9 mouse cellular contexts compared by ENCODE assay signal in the genomic region with DNA sequence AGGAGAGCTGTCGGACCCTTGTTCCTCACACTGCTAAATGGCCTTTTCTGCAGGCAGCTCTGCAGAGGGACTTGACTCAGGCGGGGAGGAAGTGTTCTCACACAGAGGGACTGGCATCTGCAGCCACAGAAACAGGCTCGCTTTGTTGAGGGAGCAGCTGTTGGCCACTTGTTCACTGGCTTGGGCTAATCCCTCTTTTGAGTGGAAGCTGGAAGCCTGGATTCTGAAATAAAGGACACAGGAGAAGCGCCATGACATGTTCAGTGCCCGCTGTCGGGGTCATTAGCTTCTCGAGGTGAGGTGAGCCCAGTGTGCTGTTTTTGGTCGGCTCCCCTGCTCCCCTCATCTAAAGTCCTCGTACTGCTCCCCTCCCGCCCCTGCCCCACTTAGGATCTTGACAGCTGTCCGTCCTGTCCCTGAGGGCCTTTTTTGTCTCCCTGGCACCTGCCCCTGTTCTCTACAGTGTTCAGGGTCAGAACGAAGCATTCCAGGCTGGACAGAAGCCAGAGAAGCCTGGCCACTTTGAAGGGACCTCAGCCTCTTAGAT. TPM values are rescaled to one million over a fixed set of nuclear protein-coding genes. Genes with fewer than 3 reads are reported as not detected.
DNase-seq lines count a peak whose midpoint lies in the region; ATAC-seq and TF ChIP-seq lines count a peak whose summit lies in the region.
"Had no signal": no experiment of that assay in that cellular context is flagged by ENCODE, and none has a peak within 500 bp of the region (broad histone marks: within the 10 kb centered on the region; RNA-seq: fewer than 3 reads in every experiment).

No protein-coding gene starts in this region.

- H3K9me3 ChIP-seq in intestine, embryonic 14.5 days (ENCODE audit: control insufficient read depth, low read length), result no peaks in the 10 kb centered on the region
- no peaks in the 10 kb centered on the region for H3K9me3 ChIP-seq in intestine, postnatal 0 days (ENCODE audit: control insufficient read depth)
- H3K9me3 ChIP-seq in embryonic facial prominence, embryonic 10.5 days, result no peaks in the 10 kb centered on the region
- no peaks in the 10 kb centered on the region for H3K9me3 ChIP-seq in hindbrain, embryonic 10.5 days
- H3K9me3 ChIP-seq in midbrain, embryonic 10.5 days (replicated peaks), result no peaks in the 10 kb centered on the region
- H3K9me3 ChIP-seq in kidney, embryonic 14.5 days (ENCODE audit: control insufficient read depth, low read length), result no peaks in the 10 kb centered on the region

- H3K27ac ChIP-seq in intestine, embryonic 14.5 days (ENCODE audit: low read depth), result 0 out of 2 replicates have a peak overlapping the region, but pooled peaks have one; percentile 9
- no peak overlapping the region for H3K27ac ChIP-seq in intestine, postnatal 0 days (ENCODE audit: low read depth, low read length)
- peak overlapping the region; percentile 78 for H3K27ac ChIP-seq in embryonic facial prominence, embryonic 10.5 days (replicated peaks)
- H3K27ac ChIP-seq in hindbrain, embryonic 10.5 days, result peak overlapping the region; percentile 73
- H3K27ac ChIP-seq in midbrain, embryonic 10.5 days (replicated peaks), result peak overlapping the region; percentile 90
- H3K27ac ChIP-seq in kidney, embryonic 14.5 days (ENCODE audit: low read depth, low read length), result no peak overlapping the region

- no peak for DNase-seq in intestine, embryonic 14.5 days (ENCODE audit: low spot score)
- peak; percentile 60 for DNase-seq in embryonic facial prominence, embryonic 10.5 days (ENCODE audit: low spot score)
- DNase-seq in hindbrain, embryonic 10.5 days (ENCODE audit: low spot score), result peak; percentile 64
- peak; percentile 83 for DNase-seq in midbrain, embryonic 10.5 days (ENCODE audit: low spot score)
- no peak for DNase-seq in urinary bladder, adult 18-20 months (ENCODE audit: low spot score in 2 of 2)
- DNase-seq in yolk sac, embryonic 10.5 days (ENCODE audit: low spot score), result no peak

- no peaks in the 10 kb centered on the region for H3K36me3 ChIP-seq in intestine, embryonic 14.5 days (ENCODE audit: control insufficient read depth, insufficient read depth, low read length)
- no peaks in the 10 kb centered on the region for H3K36me3 ChIP-seq in intestine, postnatal 0 days (ENCODE audit: control insufficient read depth, insufficient read depth)
- no peaks in the 10 kb centered on the region for H3K36me3 ChIP-seq in embryonic facial prominence, embryonic 10.5 days (replicated peaks)
- H3K36me3 ChIP-seq in hindbrain, embryonic 10.5 days, result no peaks in the 10 kb centered on the region
- H3K36me3 ChIP-seq in midbrain, embryonic 10.5 days, result no peaks in the 10 kb centered on the region
- H3K36me3 ChIP-seq in kidney, embryonic 14.5 days (ENCODE audit: control insufficient read depth, insufficient read depth, low read length), result no peaks in the 10 kb centered on the region

- TF ChIP-seq CTCF in intestine, postnatal 0 days (IDR thresholded peaks at IDR 0.05; ENCODE audit: low read depth), result no peak

- peaks cover 4% of the 10 kb centered on the region; the same call in 1 of the 2 replicates for H3K4me1 ChIP-seq in intestine, embryonic 14.5 days (replicated peaks; ENCODE audit: control insufficient read depth, insufficient read depth, low read length)
- no peaks in the 10 kb centered on the region for H3K4me1 ChIP-seq in intestine, postnatal 0 days (replicated peaks; ENCODE audit: control insufficient read depth, insufficient read depth, low read length)
- peaks cover 58% of the 10 kb centered on the region for H3K4me1 ChIP-seq in embryonic facial prominence, embryonic 10.5 days
- peaks cover 53% of the 10 kb centered on the region for H3K4me1 ChIP-seq in hindbrain, embryonic 10.5 days (replicated peaks)
- H3K4me1 ChIP-seq in midbrain, embryonic 10.5 days, result peaks cover 58% of the 10 kb centered on the region
- peaks cover 22% of the 10 kb centered on the region for H3K4me1 ChIP-seq in kidney, embryonic 14.5 days (ENCODE audit: control insufficient read depth, insufficient read depth, low read length)

- no peak overlapping the region for H3K4me3 ChIP-seq in intestine, embryonic 14.5 days (ENCODE audit: low read depth, low read length)
- H3K4me3 ChIP-seq in intestine, postnatal 0 days (ENCODE audit: low read depth, low read length), result no peak overlapping the region
- H3K4me3 ChIP-seq in embryonic facial prominence, embryonic 10.5 days, result peak overlapping the region; percentile 23; the same call in 1 of the 2 replicates
- H3K4me3 ChIP-seq in hindbrain, embryonic 10.5 days, result peak overlapping the region; percentile 18; the same call in 1 of the 2 replicates
- H3K4me3 ChIP-seq in midbrain, embryonic 10.5 days, result peak overlapping the region; percentile 9
- no peak overlapping the region for H3K4me3 ChIP-seq in kidney, embryonic 14.5 days (ENCODE audit: low read length)

- H3K4me2 ChIP-seq in intestine, embryonic 14.5 days (ENCODE audit: low read length), result no peak overlapping the region
- H3K4me2 ChIP-seq in intestine, postnatal 0 days (replicated peaks; ENCODE audit: low read depth), result no peak overlapping the region
- H3K4me2 ChIP-seq in kidney, embryonic 14.5 days (replicated peaks; ENCODE audit: low read depth, low read length), result no peak overlapping the region

- H3K27me3 ChIP-seq in intestine, embryonic 14.5 days (replicated peaks; ENCODE audit: control insufficient read depth, insufficient read depth, low read length), result 0 out of 2 replicates have a peak, but pooled peaks cover 5% of the 10 kb centered on the region
- no peaks in the 10 kb centered on the region for H3K27me3 ChIP-seq in intestine, postnatal 0 days (replicated peaks; ENCODE audit: control insufficient read depth, insufficient read depth, low read length)
- peaks cover 8% of the 10 kb centered on the region; the same call in 1 of the 2 replicates for H3K27me3 ChIP-seq in embryonic facial prominence, embryonic 10.5 days (replicated peaks; ENCODE audit: low read depth, poor library complexity, severe bottlenecking)
- peaks cover 6% of the 10 kb centered on the region for H3K27me3 ChIP-seq in hindbrain, embryonic 10.5 days (ENCODE audit: insufficient read depth, poor library complexity, severe bottlenecking)
- H3K27me3 ChIP-seq in midbrain, embryonic 10.5 days (ENCODE audit: low read depth, poor library complexity, severe bottlenecking), result no peaks in the 10 kb centered on the region; the same call in 1 of the 2 replicates
- no peaks in the 10 kb centered on the region for H3K27me3 ChIP-seq in kidney, embryonic 14.5 days (ENCODE audit: control insufficient read depth, insufficient read depth, low read length)
- H3K27me3 ChIP-seq: Patski had no signal

- 25% methylated on average over 12 of the region's 12 CpGs for WGBS in intestine, embryonic 14.5 days
- 28% methylated on average over 12 of the region's 12 CpGs for WGBS in intestine, postnatal 0 days
- 4% methylated on average over 12 of the region's 12 CpGs for WGBS in embryonic facial prominence, embryonic 10.5 days
- WGBS in hindbrain, embryonic 10.5 days, result 8% methylated on average over 12 of the region's 12 CpGs
- 2% methylated on average over 12 of the region's 12 CpGs for WGBS in midbrain, embryonic 10.5 days
- 16% methylated on average over 12 of the region's 12 CpGs for WGBS in kidney, embryonic 14.5 days

- H3K9ac ChIP-seq in intestine, embryonic 14.5 days (ENCODE audit: low read length), result no peak overlapping the region
- H3K9ac ChIP-seq in intestine, postnatal 0 days (ENCODE audit: low read depth, low read length), result no peak overlapping the region
- no peak overlapping the region for H3K9ac ChIP-seq in kidney, embryonic 14.5 days (ENCODE audit: low read depth, low read length)

- no peak for ATAC-seq in intestine, embryonic 14.5 days (replicated peaks; ENCODE audit: low FRiP score, low TSS enrichment, low read depth)
- ATAC-seq in intestine, postnatal 0 days, result no peak
- no peak for ATAC-seq in kidney, embryonic 14.5 days (ENCODE audit: low FRiP score, low TSS enrichment)
- ATAC-seq: Patski had no signal

RNA-seq across cellular contexts. Expression of gene Rgs16, which starts 36.6 kb away (rescaled TPM):
- polyA plus RNA-seq in intestine, embryonic 14.5 days (2014; fragmentation: Nextera tagmentation; extraction: Ambion mirVana), result 2.4 and 2.7 TPM in 2 replicates
- polyA plus RNA-seq in intestine, postnatal 0 days (2015; fragmentation: Nextera tagmentation; extraction: Ambion mirVana), result 2.1 and 2.4 TPM in 2 replicates
- polyA plus RNA-seq in embryonic facial prominence, embryonic 10.5 days (2016; fragmentation: Nextera tagmentation; extraction: Ambion mirVana), result 7.9 and 9.5 TPM in 2 replicates
- polyA plus RNA-seq in hindbrain, embryonic 10.5 days (2016; fragmentation: Nextera tagmentation; extraction: Ambion mirVana), result 18.9 and 21.1 TPM in 2 replicates
- polyA plus RNA-seq in midbrain, embryonic 10.5 days (2016; fragmentation: Nextera tagmentation; extraction: Ambion mirVana), result 31.8 and 39.0 TPM in 2 replicates
- polyA plus RNA-seq in kidney, embryonic 14.5 days (2014; fragmentation: Nextera tagmentation; extraction: Ambion mirVana), result 1.5 and 2.7 TPM in 2 replicates

RNA-seq across cellular contexts. Expression of gene Rnasel, which starts 45.7 kb away (rescaled TPM):
- polyA plus RNA-seq in intestine, embryonic 14.5 days (2014; fragmentation: Nextera tagmentation; extraction: Ambion mirVana), result 15.8 and 18.7 TPM in 2 replicates
- 49.9 and 57.7 TPM in 2 replicates for polyA plus RNA-seq in intestine, postnatal 0 days (2015; fragmentation: Nextera tagmentation; extraction: Ambion mirVana)
- polyA plus RNA-seq in embryonic facial prominence, embryonic 10.5 days (2016; fragmentation: Nextera tagmentation; extraction: Ambion mirVana), result 8.0 and 9.5 TPM in 2 replicates
- polyA plus RNA-seq in hindbrain, embryonic 10.5 days (2016; fragmentation: Nextera tagmentation; extraction: Ambion mirVana), result 12.6 and 23.7 TPM in 2 replicates
- polyA plus RNA-seq in midbrain, embryonic 10.5 days (2016; fragmentation: Nextera tagmentation; extraction: Ambion mirVana), result 10.1 and 20.3 TPM in 2 replicates
- polyA plus RNA-seq in kidney, embryonic 14.5 days (2014; fragmentation: Nextera tagmentation; extraction: Ambion mirVana), result 6.5 and 7.5 TPM in 2 replicates

RNA-seq across cellular contexts. Expression of gene Rgs8, which starts 50.7 kb away (rescaled TPM):
- polyA plus RNA-seq in intestine, embryonic 14.5 days (2014; fragmentation: Nextera tagmentation; extraction: Ambion mirVana), result 0.04 and 0.46 TPM in 2 replicates
- 0.07 and 0.17 TPM in 2 replicates for polyA plus RNA-seq in intestine, postnatal 0 days (2015; fragmentation: Nextera tagmentation; extraction: Ambion mirVana)
- polyA plus RNA-seq in embryonic facial prominence, embryonic 10.5 days (2016; fragmentation: Nextera tagmentation; extraction: Ambion mirVana), result 2.3 and 2.6 TPM in 2 replicates
- 4.9 and 8.9 TPM in 2 replicates for polyA plus RNA-seq in hindbrain, embryonic 10.5 days (2016; fragmentation: Nextera tagmentation; extraction: Ambion mirVana)
- polyA plus RNA-seq in midbrain, embryonic 10.5 days (2016; fragmentation: Nextera tagmentation; extraction: Ambion mirVana), result 8.3 and 15.1 TPM in 2 replicates
- polyA plus RNA-seq in kidney, embryonic 14.5 days (2014; fragmentation: Nextera tagmentation; extraction: Ambion mirVana), result 0.04 and 0.10 TPM in 2 replicates

Comparison
In these comparisons a context has a peak if more than half of its experiments do, and no peak if none do; other contexts are left out.
1. H3K27ac ChIP-seq: peak in intestine, embryonic 14.5 days (single experiment), embryonic facial prominence, embryonic 10.5 days (single experiment), hindbrain, embryonic 10.5 days (single experiment) and midbrain, embryonic 10.5 days (single experiment); none in intestine, postnatal 0 days (single experiment) and kidney, embryonic 14.5 days (single experiment).
2. DNase-seq: peak in embryonic facial prominence, embryonic 10.5 days (single experiment), hindbrain, embryonic 10.5 days (single experiment) and midbrain, embryonic 10.5 days (single experiment); none in intestine, embryonic 14.5 days (single experiment), urinary bladder, adult 18-20 months (0 of 2) and yolk sac, embryonic 10.5 days (single experiment).
3. H3K4me3 ChIP-seq: peak in embryonic facial prominence, embryonic 10.5 days (single experiment), hindbrain, embryonic 10.5 days (single experiment) and midbrain, embryonic 10.5 days (single experiment); none in intestine, embryonic 14.5 days (single experiment), intestine, postnatal 0 days (single experiment) and kidney, embryonic 14.5 days (single experiment).